ENCODE assay signal across 13 mouse cellular contexts in the genomic region with DNA sequence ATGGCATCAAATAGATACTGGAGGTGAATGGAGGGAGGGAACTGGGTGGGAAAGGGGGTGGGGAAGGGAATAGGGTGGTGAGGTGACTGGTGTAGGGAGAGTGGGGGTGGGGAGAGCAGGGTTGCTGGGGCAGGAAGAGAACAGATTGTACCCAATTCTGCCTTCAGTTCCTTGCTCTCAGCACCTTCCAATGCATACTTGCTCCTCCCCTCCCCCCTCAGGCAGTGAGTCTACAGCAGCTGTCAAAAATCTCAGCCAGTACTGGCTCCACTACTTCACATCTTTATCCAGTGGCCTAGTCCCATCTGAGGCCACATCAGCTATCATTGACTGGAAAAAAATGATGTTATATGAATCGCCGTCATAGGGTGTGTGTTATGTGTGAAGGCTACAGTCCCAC. TPM values are rescaled to one million over a fixed set of nuclear protein-coding genes. Genes with fewer than 3 reads are reported as not detected.
DNase-seq lines count a peak whose midpoint lies in the region; ATAC-seq and TF ChIP-seq lines count a peak whose summit lies in the region.
"Had no signal": no experiment of that assay in that cellular context is flagged by ENCODE, and none has a peak within 500 bp of the region (broad histone marks: within the 10 kb centered on the region; RNA-seq: fewer than 3 reads in every experiment).

No protein-coding gene starts in this region.

- no peak for TF ChIP-seq CTCF in heart, postnatal 0 days (IDR thresholded peaks at IDR 0.05; ENCODE audit: low read depth)
- no peak for TF ChIP-seq CTCF in lung, embryonic 14.5 days (IDR thresholded peaks at IDR 0.05; ENCODE audit: low read depth)

- H3K27me3 ChIP-seq in heart, postnatal 0 days (ENCODE audit: control insufficient read depth, insufficient read depth, low read length): 0 out of 2 replicates have a peak, but pooled peaks cover 6% of the 10 kb centered on the region
- H3K27me3 ChIP-seq in heart, embryonic 11.5 days (ENCODE audit: control insufficient read depth, insufficient read depth, low read length): no peaks in the 10 kb centered on the region
- no peaks in the 10 kb centered on the region for H3K27me3 ChIP-seq in lung, embryonic 14.5 days (ENCODE audit: insufficient read depth, low read length)
- no peaks in the 10 kb centered on the region for H3K27me3 ChIP-seq in intestine, embryonic 15.5 days (replicated peaks)
- no peaks in the 10 kb centered on the region for H3K27me3 ChIP-seq in midbrain, embryonic 11.5 days (ENCODE audit: control insufficient read depth, insufficient read depth, low read length)
- H3K27me3 ChIP-seq: liver, embryonic 15.5 days; Patski had no signal

- no peaks in the 10 kb centered on the region for H3K36me3 ChIP-seq in heart, postnatal 0 days (replicated peaks; ENCODE audit: control insufficient read depth, insufficient read depth, low read length)
- no peaks in the 10 kb centered on the region for H3K36me3 ChIP-seq in heart, embryonic 11.5 days (ENCODE audit: control insufficient read depth, insufficient read depth, low read length)
- no peaks in the 10 kb centered on the region for H3K36me3 ChIP-seq in lung, embryonic 14.5 days (ENCODE audit: insufficient read depth)
- H3K36me3 ChIP-seq in intestine, embryonic 15.5 days: no peaks in the 10 kb centered on the region
- H3K36me3 ChIP-seq in midbrain, embryonic 11.5 days (ENCODE audit: control insufficient read depth, insufficient read depth, low read length): no peaks in the 10 kb centered on the region
- H3K36me3 ChIP-seq: liver, embryonic 15.5 days had no signal

- ATAC-seq in heart, postnatal 0 days (ENCODE audit: insufficient read depth, low read depth): peak; percentile 40; the same call in 1 of the 2 replicates
- no peak for ATAC-seq in heart, embryonic 11.5 days (replicated peaks; ENCODE audit: insufficient number of reproducible peaks, low FRiP score, low TSS enrichment)
- ATAC-seq in lung, embryonic 14.5 days (ENCODE audit: insufficient read depth): peak; percentile 55; the same call in 1 of the 2 replicates
- ATAC-seq in intestine, embryonic 15.5 days: peak; percentile 46
- no peak for ATAC-seq in midbrain, embryonic 11.5 days (ENCODE audit: low FRiP score)
- ATAC-seq: Patski had no signal

- no peak for TF ChIP-seq EP300 in heart, postnatal 0 days (IDR thresholded peaks at IDR 0.05; ENCODE audit: low read depth)

- WGBS in heart, postnatal 0 days: 71% methylated on average over 2 of the region's 2 CpGs
- WGBS in heart, embryonic 11.5 days (ENCODE audit: insufficient replicate concordance): 75% methylated on average over 2 of the region's 2 CpGs
- WGBS in lung, embryonic 14.5 days: 33% methylated on average over 2 of the region's 2 CpGs
- WGBS in intestine, embryonic 15.5 days: 68% methylated on average over 2 of the region's 2 CpGs
- 95% methylated on average over 2 of the region's 2 CpGs for WGBS in midbrain, embryonic 11.5 days

- H3K4me3 ChIP-seq in heart, postnatal 0 days (ENCODE audit: low read depth, low read length): no peak overlapping the region
- H3K4me3 ChIP-seq in heart, embryonic 11.5 days (ENCODE audit: low read depth, low read length): no peak overlapping the region
- H3K4me3 ChIP-seq in lung, embryonic 14.5 days (ENCODE audit: low read depth, low read length): no peak overlapping the region
- no peak overlapping the region for H3K4me3 ChIP-seq in intestine, embryonic 15.5 days (replicated peaks)
- no peak overlapping the region for H3K4me3 ChIP-seq in midbrain, embryonic 11.5 days (ENCODE audit: low read depth, low read length)
- H3K4me3 ChIP-seq: gastrocnemius, adult 2 months; liver, embryonic 15.5 days had no signal

- no peak overlapping the region for H3K27ac ChIP-seq in heart, postnatal 0 days (ENCODE audit: low read depth)
- no peak overlapping the region for H3K27ac ChIP-seq in heart, embryonic 11.5 days (ENCODE audit: low read depth, low read length)
- H3K27ac ChIP-seq in lung, embryonic 14.5 days (ENCODE audit: low read depth): no peak overlapping the region
- no peak overlapping the region for H3K27ac ChIP-seq in intestine, embryonic 15.5 days
- H3K27ac ChIP-seq in midbrain, embryonic 11.5 days (ENCODE audit: low read depth, low read length): no peak overlapping the region
- H3K27ac ChIP-seq: gastrocnemius, adult 2 months; liver, embryonic 15.5 days had no signal

- H3K9me3 ChIP-seq in heart, postnatal 0 days (replicated peaks; ENCODE audit: control insufficient read depth, low read length): no peaks in the 10 kb centered on the region
- no peaks in the 10 kb centered on the region for H3K9me3 ChIP-seq in heart, embryonic 11.5 days (replicated peaks; ENCODE audit: control insufficient read depth, low read length)
- no peaks in the 10 kb centered on the region for H3K9me3 ChIP-seq in lung, embryonic 14.5 days (ENCODE audit: low read depth, low read length)
- no peaks in the 10 kb centered on the region for H3K9me3 ChIP-seq in intestine, embryonic 15.5 days
- no peaks in the 10 kb centered on the region for H3K9me3 ChIP-seq in midbrain, embryonic 11.5 days (ENCODE audit: control insufficient read depth, low read length)
- H3K9me3 ChIP-seq: liver, embryonic 15.5 days had no signal

- H3K4me2 ChIP-seq in heart, postnatal 0 days (ENCODE audit: low read depth, low read length): no peak overlapping the region
- no peak overlapping the region for H3K4me2 ChIP-seq in heart, embryonic 11.5 days
- no peak overlapping the region for H3K4me2 ChIP-seq in lung, embryonic 14.5 days
- H3K4me2 ChIP-seq in intestine, embryonic 15.5 days (replicated peaks): no peak overlapping the region
- no peak overlapping the region for H3K4me2 ChIP-seq in midbrain, embryonic 11.5 days
- H3K4me2 ChIP-seq: liver, embryonic 15.5 days had no signal

- H3K9ac ChIP-seq in heart, postnatal 0 days (replicated peaks; ENCODE audit: low read depth, low read length): no peak overlapping the region
- H3K9ac ChIP-seq in heart, embryonic 11.5 days (ENCODE audit: low read depth, low read length): no peak overlapping the region
- H3K9ac ChIP-seq in lung, embryonic 14.5 days: no peak overlapping the region
- no peak overlapping the region for H3K9ac ChIP-seq in intestine, embryonic 15.5 days
- H3K9ac ChIP-seq in midbrain, embryonic 11.5 days (ENCODE audit: low read length): no peak overlapping the region
- H3K9ac ChIP-seq: liver, embryonic 15.5 days had no signal

- no peak for DNase-seq in heart, postnatal 0 days (ENCODE audit: low spot score)
- DNase-seq in lung, embryonic 14.5 days: peak; percentile 32
- no peak for DNase-seq in lung, postnatal 4 days
- DNase-seq in lung, postnatal 14 days: peak; percentile 32
- no peak for DNase-seq in midbrain, embryonic 11.5 days (ENCODE audit: low spot score, missing footprints)
- DNase-seq in thymus, postnatal 36 days: no peak
- DNase-seq: cerebellum, postnatal 36 days; gastrocnemius, adult 2 months had no signal

- 0 out of 2 replicates have a peak, but pooled peaks cover 6% of the 10 kb centered on the region for H3K4me1 ChIP-seq in heart, postnatal 0 days (ENCODE audit: control insufficient read depth, insufficient read depth)
- no peaks in the 10 kb centered on the region for H3K4me1 ChIP-seq in heart, embryonic 11.5 days (ENCODE audit: control insufficient read depth, insufficient read depth, low read length)
- no peaks in the 10 kb centered on the region for H3K4me1 ChIP-seq in lung, embryonic 14.5 days (ENCODE audit: insufficient read depth)
- H3K4me1 ChIP-seq in intestine, embryonic 15.5 days (replicated peaks): no peaks in the 10 kb centered on the region; the same call in 1 of the 2 replicates
- no peaks in the 10 kb centered on the region for H3K4me1 ChIP-seq in midbrain, embryonic 11.5 days (ENCODE audit: control insufficient read depth, insufficient read depth, low read length)
- H3K4me1 ChIP-seq: liver, embryonic 15.5 days had no signal

RNA-seq across cellular contexts. Expression of a gene that starts 48.5 kb away (rescaled TPM):
- total RNA-seq in heart, postnatal 0 days (2014; rRNA removed; ENCODE audit: low replicate concordance): 25.3 and 43.7 TPM in 2 replicates
- polyA plus RNA-seq in heart, postnatal 0 days (2015; fragmentation: Nextera tagmentation; extraction: Ambion mirVana): 22.9 and 23.1 TPM in 2 replicates
- 34.7 and 38.8 TPM in 2 replicates for polyA plus RNA-seq in heart, embryonic 11.5 days (2014; fragmentation: Nextera tagmentation; extraction: Ambion mirVana)
- 37.0 and 41.6 TPM in 2 replicates for polyA plus RNA-seq in lung, embryonic 14.5 days (2014; fragmentation: Nextera tagmentation; extraction: Ambion mirVana)
- polyA plus RNA-seq in intestine, embryonic 15.5 days (2015; fragmentation: Nextera tagmentation; extraction: Ambion mirVana): 92.3 and 102 TPM in 2 replicates
- polyA plus RNA-seq in midbrain, embryonic 11.5 days (2014; fragmentation: Nextera tagmentation; extraction: Ambion mirVana): 34.9 and 36.1 TPM in 2 replicates
- total RNA-seq: hematopoietic stem cell, adult 5-6 weeks had no signal

Comparison
In these comparisons a context has a peak if more than half of its experiments do, and no peak if none do; other contexts are left out.
1. ATAC-seq: peak in heart, postnatal 0 days (single experiment), lung, embryonic 14.5 days (single experiment) and intestine, embryonic 15.5 days (single experiment); none in heart, embryonic 11.5 days (single experiment) and midbrain, embryonic 11.5 days (single experiment).
2. DNase-seq: peak in lung, embryonic 14.5 days (single experiment) and lung, postnatal 14 days (single experiment); none in heart, postnatal 0 days (single experiment), lung, postnatal 4 days (0 of 2), midbrain, embryonic 11.5 days (single experiment) and thymus, postnatal 36 days (0 of 2).